Mouse (Mus musculus) hindbrain, embryonic 11.5 days (tissue): ENCODE data around the gene Magi2. TPM values are rescaled to one million over a fixed set of nuclear protein-coding genes. Genes with fewer than 3 reads are reported as not detected.
"Not testable (repeated sequence)": the region's sequence is repeated elsewhere in the genome, so short reads cannot be mapped to it uniquely, and the experiment has no call there.

Experiments used
- ATAC-seq: fragments of 200-750 bp; cut with Nextera tagmentation; 2 replicates; pipeline ENCODE4 v1.8.0; 2017; ENCODE audit warnings: mild to moderate bottlenecking, moderate TSS enrichment, moderate library complexity; ENCODE audit not compliant: low FRiP score
- DNase-seq: peaks from one replicate; pipeline ENCODE4 v3.0.0-alpha.2; 2015; ENCODE audit warnings: low spot score
- H3K27ac ChIP-seq: fragments of 300-500 bp; sonication (generic); 2 replicates; pipeline ENCODE4 v1.5.1; 2014; ENCODE audit warnings: mild to moderate bottlenecking, low read depth, low read length
- H3K27me3 ChIP-seq: fragments of 300-500 bp; sonication (generic); 2 replicates; pipeline ENCODE4 v1.6.1; 2014; ENCODE audit warnings: mild to moderate bottlenecking, low read length, moderate library complexity, mixed read lengths; ENCODE audit not compliant: control insufficient read depth, insufficient read depth
- H3K36me3 ChIP-seq: fragments of 300-500 bp; sonication (generic); 2 replicates; pipeline ENCODE4 v1.6.1; 2014; ENCODE audit warnings: mild to moderate bottlenecking, low read length, moderate library complexity, mixed read lengths; ENCODE audit not compliant: control insufficient read depth, insufficient read depth
- H3K4me1 ChIP-seq: fragments of 300-500 bp; sonication (generic); replicated peaks from 2 replicates; pipeline ENCODE4 v1.6.1; 2014; ENCODE audit warnings: low read length, mixed read lengths; ENCODE audit not compliant: control insufficient read depth, insufficient read depth
- H3K4me2 ChIP-seq: fragments of 300-500 bp; sonication (generic); replicated peaks from 2 replicates; pipeline ENCODE4 v1.6.1; 2014; ENCODE audit warnings: mild to moderate bottlenecking, low read depth, low read length
- H3K4me3 ChIP-seq: fragments of 300-500 bp; sonication (generic); 2 replicates; pipeline ENCODE4 v1.5.1; 2014; ENCODE audit warnings: low read depth, low read length
- H3K9ac ChIP-seq: fragments of 300-500 bp; sonication (generic); 2 replicates; pipeline ENCODE4 v1.6.1; 2014; ENCODE audit warnings: low read depth, low read length
- H3K9me3 ChIP-seq: fragments of 300-500 bp; sonication (generic); 2 replicates; pipeline ENCODE4 v1.6.1; 2016; ENCODE audit warnings: low read length; ENCODE audit not compliant: control insufficient read depth
- WGBS: fragments of 180-500 bp; shearing (Covaris S2); extraction: QIAGEN DNeasy Blood & Tissue Kit; methylation state at CpG from one replicate; pipeline ENCODE4 v1.1.7; 2014; 5-methylcytosine and 5-hydroxymethylcytosine counted together
- polyA plus RNA-seq: library from polyadenylated mRNA; unstranded; fragments of >200 nt; fragmentation: Nextera tagmentation; extraction: Ambion mirVana; gene quantifications from 2 replicates; pipeline ENCODE4 v1.2.1, GENCODE M21; 2014

Magi2 gene
- polyA plus RNA-seq, 1 experiment from 2014 or later: 8.7 TPM

DNA sequence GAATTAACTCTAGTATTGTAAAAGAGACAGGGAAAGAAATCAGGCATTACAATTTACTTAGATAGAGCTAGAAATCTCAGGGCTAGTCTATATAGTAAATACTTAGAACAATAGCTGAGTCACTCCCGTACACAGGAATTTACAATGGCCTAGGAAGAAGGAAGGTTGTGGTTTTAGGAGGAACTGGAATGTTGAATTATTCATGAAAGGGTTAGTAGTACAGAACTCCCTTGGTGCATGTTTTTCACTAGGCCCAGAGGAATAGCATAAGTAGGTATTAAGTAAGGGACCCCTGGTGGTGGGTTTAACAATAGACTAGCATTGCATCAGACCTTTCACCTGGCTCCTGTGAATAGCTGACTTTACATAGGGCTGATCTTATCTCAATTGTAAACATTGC is 339.3 kb downstream of the Magi2 start:
- not testable (repeated sequence) for H3K4me1 ChIP-seq, H3K27me3 ChIP-seq, H3K4me2 ChIP-seq, H3K9ac ChIP-seq, H3K27ac ChIP-seq, H3K36me3 ChIP-seq, ATAC-seq, H3K9me3 ChIP-seq, DNase-seq, H3K4me3 ChIP-seq
- WGBS: 71% methylated on average over 1 of the region's 1 CpGs

DNA sequence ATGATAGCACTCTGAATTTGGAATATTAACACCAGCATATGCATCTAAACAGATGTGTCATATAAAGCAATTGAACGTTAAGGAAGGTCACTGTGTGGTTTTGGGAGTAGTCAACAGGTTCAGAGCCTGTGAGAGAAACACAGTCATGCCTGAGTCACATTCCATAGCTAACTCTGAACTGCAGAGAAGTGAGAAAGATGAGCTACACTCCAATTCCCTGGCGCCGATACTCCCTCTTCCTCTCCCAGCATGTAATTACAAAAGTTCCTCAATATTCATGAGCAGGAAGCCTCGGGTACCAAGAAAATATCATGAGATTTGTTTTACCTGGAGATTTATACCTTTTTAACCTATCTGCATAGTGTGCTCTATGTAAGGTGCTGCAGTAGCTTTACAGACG is 380.9 kb downstream of the Magi2 start:
- no peak for DNase-seq
- ATAC-seq: no peak
- Histone ChIP-seq H3K4me1 (no peaks in the 10 kb centered on the region), H3K9me3 (no peaks in the 10 kb centered on the region), H3K4me3 (no peak overlapping the region), H3K9ac (no peak overlapping the region), H3K27ac (no peak overlapping the region), H3K4me2 (no peak overlapping the region), H3K36me3 (no peaks in the 10 kb centered on the region), H3K27me3 (no peaks in the 10 kb centered on the region)
- 73% methylated on average over 5 of the region's 5 CpGs for WGBS

DNA sequence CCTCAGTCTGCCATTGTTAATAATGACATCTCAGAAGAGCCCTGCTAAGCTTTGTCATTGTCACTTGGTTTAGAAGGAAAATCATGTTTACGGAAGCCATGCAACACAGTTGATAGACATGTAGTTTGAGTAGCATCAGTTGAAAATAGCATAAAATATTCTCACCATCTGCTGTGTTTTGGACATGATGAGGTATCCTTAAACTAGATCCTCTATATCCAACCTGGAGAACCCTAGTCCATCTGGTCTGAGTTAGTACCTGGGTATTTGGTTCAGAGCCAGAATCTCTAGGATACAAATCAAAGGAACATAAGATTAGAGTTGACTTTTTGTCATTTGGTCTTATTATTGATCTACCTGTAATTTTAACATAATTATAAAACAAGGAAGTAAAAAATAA is 385.0 kb downstream of the Magi2 start:
- H3K27me3 ChIP-seq: no peaks in the 10 kb centered on the region
- no peak overlapping the region for H3K9ac ChIP-seq
- no peak overlapping the region for H3K27ac ChIP-seq
- no peak overlapping the region for H3K4me3 ChIP-seq
- H3K4me2 ChIP-seq: no peak overlapping the region
- DNase-seq (no peak), ATAC-seq (no peak)
- H3K9me3 ChIP-seq: no peaks in the 10 kb centered on the region
- H3K4me1 ChIP-seq: no peaks in the 10 kb centered on the region
- no peaks in the 10 kb centered on the region for H3K36me3 ChIP-seq
- 96% methylated on average over 1 of the region's 1 CpGs for WGBS

DNA sequence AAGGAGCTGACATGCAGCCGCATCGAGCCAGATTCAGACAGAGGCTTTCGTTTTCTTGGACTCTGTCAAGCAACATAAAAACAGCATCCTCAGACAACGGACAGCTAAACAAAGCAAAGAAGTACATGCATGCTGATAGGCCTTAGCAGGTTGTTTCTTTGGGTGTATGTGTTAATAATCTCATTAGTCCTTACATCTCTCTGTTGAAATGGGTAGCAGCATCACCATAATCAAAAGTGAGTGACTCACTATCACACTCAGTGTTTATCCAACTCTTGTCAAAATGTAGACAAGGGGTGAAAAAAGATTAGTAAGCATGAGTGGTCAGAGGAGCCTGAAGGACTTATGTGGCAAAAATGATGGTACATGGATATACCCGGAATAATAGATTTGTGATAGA is 394.8 kb downstream of the Magi2 start:
- Histone ChIP-seq H3K4me1 (no peaks in the 10 kb centered on the region), H3K4me3 (no peak overlapping the region), H3K36me3 (no peaks in the 10 kb centered on the region), H3K4me2 (no peak overlapping the region), H3K9ac (no peak overlapping the region), H3K27ac (no peak overlapping the region), H3K27me3 (no peaks in the 10 kb centered on the region), H3K9me3 (no peaks in the 10 kb centered on the region)
- WGBS: 91% methylated on average over 5 of the region's 5 CpGs
- ATAC-seq: no peak
- no peak for DNase-seq

DNA sequence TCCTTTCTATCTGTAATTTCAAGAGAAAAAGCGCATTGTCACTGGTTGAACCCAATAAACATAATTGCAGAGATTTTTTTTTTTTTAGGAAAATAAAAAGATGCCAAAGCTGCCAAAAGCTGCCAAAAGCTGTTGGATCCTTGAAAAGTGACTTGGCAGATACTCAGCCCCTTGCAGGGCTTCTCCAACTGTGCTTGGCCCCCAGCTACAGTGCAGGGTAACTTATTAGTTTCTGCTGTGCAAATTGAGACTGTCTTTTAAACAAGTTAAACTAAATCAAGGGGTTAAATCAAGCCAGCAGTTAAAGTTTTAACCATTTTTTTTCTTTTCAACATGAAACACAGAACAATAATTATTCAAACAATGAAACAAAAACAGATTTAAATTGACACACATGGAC is 407.1 kb downstream of the Magi2 start:
- no peaks in the 10 kb centered on the region for H3K4me1 ChIP-seq
- 93% methylated on average over 1 of the region's 1 CpGs for WGBS
- no peaks in the 10 kb centered on the region for H3K9me3 ChIP-seq
- ATAC-seq: no peak
- no peaks in the 10 kb centered on the region for H3K27me3 ChIP-seq
- no peak overlapping the region for H3K9ac ChIP-seq
- no peaks in the 10 kb centered on the region for H3K36me3 ChIP-seq
- no peak overlapping the region for H3K4me2 ChIP-seq
- DNase-seq: no peak
- H3K27ac ChIP-seq: no peak overlapping the region
- no peak overlapping the region for H3K4me3 ChIP-seq

DNA sequence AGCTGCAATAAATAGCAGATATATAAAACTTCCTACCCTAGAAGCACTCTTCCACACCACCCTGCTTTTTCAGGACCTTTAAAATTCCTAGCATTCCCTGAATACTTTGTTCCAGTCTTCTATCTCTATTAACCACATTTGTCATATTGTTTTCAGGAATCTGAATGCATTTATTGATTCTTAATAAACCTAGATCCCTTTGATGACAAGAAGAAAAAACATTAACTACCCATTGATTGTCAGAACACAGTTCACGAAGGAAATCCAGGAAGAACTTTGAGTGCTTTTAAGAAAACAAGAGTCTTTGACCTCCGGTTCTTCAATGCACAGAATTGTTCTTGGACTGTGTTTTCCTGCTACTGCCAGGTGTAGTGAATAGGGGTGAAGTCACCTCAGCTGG is 411.0 kb downstream of the Magi2 start:
- Histone ChIP-seq H3K4me3 (no peak overlapping the region), H3K36me3 (no peaks in the 10 kb centered on the region), H3K27me3 (no peaks in the 10 kb centered on the region), H3K9me3 (no peaks in the 10 kb centered on the region), H3K4me1 (no peaks in the 10 kb centered on the region), H3K9ac (no peak overlapping the region), H3K27ac (no peak overlapping the region), H3K4me2 (no peak overlapping the region)
- no peak for DNase-seq
- ATAC-seq: no peak
- WGBS: 63% methylated on average over 2 of the region's 2 CpGs

DNA sequence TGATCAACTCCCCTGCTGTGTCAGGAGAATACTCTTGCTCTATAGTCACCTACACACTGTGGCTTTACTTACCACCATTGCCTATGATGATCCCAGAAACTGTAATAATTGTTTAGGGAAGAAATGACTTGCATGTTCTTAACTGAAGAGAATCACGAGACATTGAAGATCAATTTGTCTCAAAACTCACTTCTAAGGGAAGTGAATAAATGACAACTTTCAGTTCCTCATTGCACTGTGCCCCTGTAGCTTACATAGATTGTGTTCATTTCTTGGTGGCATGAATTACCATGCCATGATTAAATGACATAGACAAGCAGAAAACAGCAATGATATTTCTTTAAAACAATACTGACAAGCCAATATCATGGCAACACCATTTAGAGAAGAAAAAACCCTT is 429.1 kb downstream of the Magi2 start:
- Histone ChIP-seq H3K4me3 (no peak overlapping the region), H3K36me3 (no peaks in the 10 kb centered on the region), H3K27ac (no peak overlapping the region), H3K4me2 (no peak overlapping the region), H3K27me3 (no peaks in the 10 kb centered on the region), H3K9me3 (no peaks in the 10 kb centered on the region), H3K4me1 (no peaks in the 10 kb centered on the region), H3K9ac (no peak overlapping the region)
- WGBS: 83% methylated on average over 1 of the region's 1 CpGs
- ATAC-seq: no peak
- DNase-seq: no peak

DNA sequence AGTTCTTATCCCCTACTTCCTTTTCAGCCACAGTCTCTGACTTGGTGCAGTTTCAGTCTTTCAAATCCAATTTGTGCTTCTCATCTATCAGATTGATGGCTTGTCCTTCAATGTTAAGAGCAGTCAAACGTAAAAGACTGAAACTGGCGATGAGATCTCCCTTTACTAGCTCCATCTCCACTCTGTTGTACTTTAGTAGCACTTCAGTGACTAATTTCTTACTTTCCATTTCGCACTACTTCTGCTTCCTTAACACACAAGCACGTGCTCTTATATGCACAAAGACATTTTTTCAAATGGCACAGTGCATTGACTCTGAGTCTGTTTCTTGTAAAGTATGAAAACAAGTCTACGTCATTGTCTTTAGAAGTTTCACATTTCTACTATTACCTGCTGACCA is 439.6 kb downstream of the Magi2 start:
- Histone ChIP-seq H3K36me3 (no peaks in the 10 kb centered on the region), H3K4me2 (no peak overlapping the region), H3K9me3 (no peaks in the 10 kb centered on the region), H3K4me3 (no peak overlapping the region), H3K27me3 (no peaks in the 10 kb centered on the region), H3K9ac (no peak overlapping the region), H3K4me1 (no peaks in the 10 kb centered on the region), H3K27ac (no peak overlapping the region)
- WGBS: 85% methylated on average over 5 of the region's 5 CpGs
- ATAC-seq: no peak
- DNase-seq: no peak

DNA sequence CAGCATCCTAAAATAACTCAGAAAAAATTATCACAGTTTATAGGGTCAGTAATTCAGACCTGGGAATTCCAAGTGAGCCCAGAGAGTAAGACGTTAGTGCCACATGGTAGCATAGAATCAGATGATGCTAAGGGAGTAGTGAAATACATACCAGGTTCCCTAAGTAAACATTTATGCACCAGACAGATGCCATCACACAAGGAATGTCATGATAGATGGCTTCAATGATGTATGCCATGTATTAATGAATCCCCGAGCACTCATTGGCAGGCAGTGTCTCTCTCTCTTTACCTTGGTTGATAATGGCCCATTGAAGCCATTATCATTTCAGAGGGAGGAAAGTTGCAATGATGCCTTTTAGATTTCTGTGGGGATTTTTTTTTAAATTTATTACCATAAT is 490.5 kb downstream of the Magi2 start:
- WGBS: 85% methylated on average over 2 of the region's 2 CpGs

More for the DNA sequence above, 490.5 kb downstream of the Magi2 start:
- ATAC-seq (no peak), DNase-seq (no peak)
- Histone ChIP-seq H3K36me3 (no peaks in the 10 kb centered on the region), H3K4me1 (no peaks in the 10 kb centered on the region), H3K27ac (no peak overlapping the region), H3K4me3 (no peak overlapping the region), H3K9ac (no peak overlapping the region), H3K4me2 (no peak overlapping the region), H3K9me3 (no peaks in the 10 kb centered on the region), H3K27me3 (no peaks in the 10 kb centered on the region)
